Mouse (Mus musculus) lung, adult 2 months (tissue): Measurements from ENCODE around the gene Rnf144b. TPM values are rescaled to one million over a fixed set of nuclear protein-coding genes. Genes with fewer than 3 reads are reported as not detected.

Experiments used
- DNase-seq: peaks from one replicate; pipeline ENCODE4 v3.0.0; 2022
- H3K4me1 ChIP-seq: fragments of 200-500 bp; 2 replicates; pipeline ENCODE4 v1.6.1; 2011; ENCODE audit warnings: low read length; ENCODE audit not compliant: control insufficient read depth, insufficient read depth
- H3K4me3 ChIP-seq: fragments of 200-500 bp; replicated peaks from 2 replicates; pipeline ENCODE3; 2011; ENCODE audit warnings: low read depth, mild to moderate bottlenecking, control low read depth, low read length; ENCODE audit errors: extremely low read depth
- CTCF ChIP-seq: fragments of 200-500 bp; IDR thresholded peaks from 2 replicates; pipeline ENCODE4 v1.5.1; 2011; ENCODE audit warnings: mild to moderate bottlenecking, low read length, control low read depth; ENCODE audit not compliant: insufficient read depth
- POLR2A ChIP-seq: fragments of 200-500 bp; IDR thresholded peaks from 2 replicates; pipeline ENCODE4 v1.6.1; 2011; ENCODE audit warnings: low read depth, mild to moderate bottlenecking, control low read depth, low read length, borderline replicate concordance; ENCODE audit errors: extremely low read depth
- WGBS: fragments of 180-500 bp; shearing (Covaris S2); methylation state at CpG from one replicate; pipeline ENCODE4 v1.1.7; 2018; 5-methylcytosine and 5-hydroxymethylcytosine counted together
- polyA plus RNA-seq: library from polyadenylated mRNA; depleted of rRNA; stranded (reverse); fragments of >200 nt; gene quantifications from 2 replicates; pipeline ENCODE4 v1.2.3, GENCODE M21; 2012

Rnf144b gene
- polyA plus RNA-seq, 1 experiment, result 20.9 TPM

- WGBS, result 54% methylated on average over 18 of the region's 18 CpGs
- Histone ChIP-seq H3K4me1 (peaks cover 18% of the 10 kb centered on the region), H3K4me3 (no peak overlapping the region)
- TF ChIP-seq POLR2A (peak; percentile 19; the same call in 1 of the 2 replicates), CTCF (no peak)
- peak; percentile 68 for DNase-seq
Observed at GRCm38 (mm10) chr13:47223576-47224538, 101.4 kb downstream of the Rnf144b start.

- TF ChIP-seq POLR2A (no peak), CTCF (no peak)
- 36% methylated on average over 14 of the region's 14 CpGs for WGBS
- H3K4me1 ChIP-seq, result peaks cover 18% of the 10 kb centered on the region
- DNase-seq, result peak; percentile 43
- H3K4me3 ChIP-seq, result no peak overlapping the region
Observed at GRCm38 (mm10) chr13:47224648-47225323, 102.3 kb downstream of the Rnf144b start.

- no peak overlapping the region for H3K4me3 ChIP-seq
- DNase-seq, result no peak
- H3K4me1 ChIP-seq, result peaks cover 18% of the 10 kb centered on the region
- no peak for TF ChIP-seq CTCF
- WGBS, result 77% methylated on average over 3 of the region's 3 CpGs
Observed at GRCm38 (mm10) chr13:47225324-47225697, 102.9 kb downstream of the Rnf144b start.

GRCm38 (mm10) chr13:47225802-47226201 is 103.3 kb downstream of the Rnf144b start:
- DNase-seq, result no peak
- peaks cover 18% of the 10 kb centered on the region for H3K4me1 ChIP-seq
- WGBS, result 77% methylated on average over 9 of the region's 9 CpGs
- H3K4me3 ChIP-seq, result no peak overlapping the region
- TF ChIP-seq POLR2A (no peak), CTCF (no peak)

GRCm38 (mm10) chr13:47226521-47226920 is 104.1 kb downstream of the Rnf144b start:
- no peak for DNase-seq

GRCm38 (mm10) chr13:47228201-47228600 is 105.7 kb downstream of the Rnf144b start:
- 69% methylated on average over 8 of the region's 8 CpGs for WGBS
- peaks cover 18% of the 10 kb centered on the region for H3K4me1 ChIP-seq
- TF ChIP-seq CTCF (no peak), POLR2A (no peak)
- no peak for DNase-seq
- no peak overlapping the region for H3K4me3 ChIP-seq

More at GRCm38 (mm10) chr13:47226521-47226920, 104.1 kb downstream of the Rnf144b start:
- Histone ChIP-seq H3K4me1 (peaks cover 18% of the 10 kb centered on the region), H3K4me3 (no peak overlapping the region)
- TF ChIP-seq CTCF (no peak), POLR2A (no peak)
- 90% methylated on average over 5 of the region's 5 CpGs for WGBS

- 59% methylated on average over 12 of the region's 12 CpGs for WGBS
- H3K4me3 ChIP-seq, result no peak overlapping the region
- TF ChIP-seq POLR2A (no peak), CTCF (no peak)
Observed at GRCm38 (mm10) chr13:47228626-47229190, 106.3 kb downstream of the Rnf144b start.

GRCm38 (mm10) chr13:47232163-47232562 is 109.7 kb downstream of the Rnf144b start:
- 82% methylated on average over 6 of the region's 6 CpGs for WGBS
- H3K4me3 ChIP-seq, result no peak overlapping the region
- no peak for TF ChIP-seq CTCF
- DNase-seq, result no peak
- H3K4me1 ChIP-seq, result no peaks in the 10 kb centered on the region; the same call in 1 of the 2 replicates

More at GRCm38 (mm10) chr13:47228626-47229190, 106.3 kb downstream of the Rnf144b start:
- peaks cover 13% of the 10 kb centered on the region for H3K4me1 ChIP-seq
- no peak for DNase-seq

GRCm38 (mm10) chr13:47237376-47237775 is 114.9 kb downstream of the Rnf144b start:
- WGBS, result 90% methylated on average over 8 of the region's 8 CpGs
- H3K4me3 ChIP-seq, result no peak overlapping the region
- H3K4me1 ChIP-seq, result no peaks in the 10 kb centered on the region
- TF ChIP-seq CTCF, result no peak
- no peak for TF ChIP-seq POLR2A
- no peak for DNase-seq
